Mouse (Mus musculus) liver, embryonic 15.5 days (tissue): ENCODE data around the gene Ntf3. TPM values are rescaled to one million over a fixed set of nuclear protein-coding genes. Genes with fewer than 3 reads are reported as not detected.

Experiments
- ATAC-seq: fragments of 200-750 bp; cut with Nextera tagmentation; 2 replicates; pipeline ENCODE4 v1.8.0; 2017; ENCODE audit warnings: moderate number of reproducible peaks, mild to moderate bottlenecking, moderate library complexity; ENCODE audit not compliant: insufficient read depth
- H3K27ac ChIP-seq: fragments of 300-500 bp; sonication (generic); replicated peaks from 2 replicates; pipeline ENCODE4 v1.5.1; 2015; ENCODE audit warnings: mild to moderate bottlenecking, inconsistent platforms
- H3K27me3 ChIP-seq: fragments of 300-500 bp; sonication (generic); 2 replicates; pipeline ENCODE4 v1.6.1; 2015; ENCODE audit warnings: mild to moderate bottlenecking, inconsistent platforms
- H3K36me3 ChIP-seq: fragments of 300-500 bp; sonication (generic); replicated peaks from 2 replicates; pipeline ENCODE4 v1.6.1; 2015; ENCODE audit warnings: moderate library complexity, mild to moderate bottlenecking, inconsistent platforms
- H3K4me1 ChIP-seq: fragments of 300-500 bp; sonication (generic); replicated peaks from 2 replicates; pipeline ENCODE4 v1.6.1; 2015; ENCODE audit warnings: inconsistent platforms
- H3K4me2 ChIP-seq: fragments of 300-500 bp; sonication (generic); 2 replicates; pipeline ENCODE4 v1.6.1; 2015; ENCODE audit warnings: moderate library complexity, mild to moderate bottlenecking, inconsistent platforms
- H3K4me3 ChIP-seq: fragments of 300-500 bp; sonication (generic); replicated peaks from 2 replicates; pipeline ENCODE4 v1.5.1; 2015; ENCODE audit warnings: mild to moderate bottlenecking, inconsistent platforms
- H3K9ac ChIP-seq: fragments of 300-500 bp; sonication (generic); 2 replicates; pipeline ENCODE4 v1.6.1; 2015; ENCODE audit warnings: moderate library complexity, mild to moderate bottlenecking, inconsistent platforms
- H3K9me3 ChIP-seq: fragments of 300-500 bp; sonication (generic); replicated peaks from 2 replicates; pipeline ENCODE4 v1.6.1; 2016; ENCODE audit warnings: inconsistent platforms
- WGBS: fragments of 180-500 bp; shearing (Covaris S2); methylation state at CpG from one replicate; pipeline ENCODE4 v1.1.7; 2015; ENCODE audit warnings: mixed read lengths; ENCODE audit not compliant: insufficient replicate concordance; 5-methylcytosine and 5-hydroxymethylcytosine counted together
- polyA plus RNA-seq: library from polyadenylated mRNA; unstranded; fragments of >200 nt; fragmentation: Nextera tagmentation; extraction: Ambion mirVana; gene quantifications from 2 replicates; pipeline ENCODE4 v1.2.1, GENCODE M21; 2015

Gene Ntf3
- polyA plus RNA-seq, 1 experiment from 2014 or later = 0.30 TPM

DNA sequence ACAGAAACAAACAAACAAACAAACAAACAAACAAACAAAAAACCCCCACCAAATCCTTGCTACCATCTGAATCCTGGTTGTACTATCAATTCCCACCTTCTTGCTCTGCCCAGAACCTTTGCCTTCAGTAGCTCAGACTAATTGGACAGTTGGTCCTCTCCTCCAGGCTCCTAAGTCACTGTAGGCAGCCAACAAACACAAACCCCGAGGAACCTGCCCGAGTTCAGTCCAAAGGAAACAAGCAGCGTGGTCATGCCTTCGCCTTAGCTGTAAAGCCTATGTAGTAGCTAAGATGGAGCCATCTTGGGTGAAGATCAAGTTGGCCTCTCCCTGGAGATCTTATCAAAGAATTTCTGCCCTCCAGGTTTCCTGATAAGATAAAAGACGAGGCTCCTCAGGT, 113.6 kb downstream of the Ntf3 start:
- no peaks in the 10 kb centered on the region for H3K36me3 ChIP-seq
- WGBS = 48% methylated on average over 5 of the region's 5 CpGs
- H3K9me3 ChIP-seq = no peaks in the 10 kb centered on the region
- no peak for ATAC-seq
- H3K4me2 ChIP-seq = no peak overlapping the region
- no peaks in the 10 kb centered on the region for H3K4me1 ChIP-seq
- H3K9ac ChIP-seq = no peak overlapping the region
- no peaks in the 10 kb centered on the region for H3K27me3 ChIP-seq
- H3K27ac ChIP-seq = no peak overlapping the region
- H3K4me3 ChIP-seq = no peak overlapping the region
